9 mouse cellular contexts compared by ENCODE assay signal in genomic region chr6:13248317-13248969, GRCm38 (mm10). TPM values are rescaled to one million over a fixed set of nuclear protein-coding genes. Genes with fewer than 3 reads are reported as not detected.
DNase-seq lines count a peak whose midpoint lies in the region; ATAC-seq and TF ChIP-seq lines count a peak whose summit lies in the region.
"Had no signal": no experiment of that assay in that cellular context is flagged by ENCODE, and none has a peak within 500 bp of the region (broad histone marks: within the 10 kb centered on the region; RNA-seq: fewer than 3 reads in every experiment).

No protein-coding gene starts in this region.

- no peaks in the 10 kb centered on the region for H3K27me3 ChIP-seq in liver, postnatal 0 days (ENCODE audit: insufficient read depth, low read length)
- H3K27me3 ChIP-seq in liver, embryonic 11.5 days (replicated peaks; ENCODE audit: control insufficient read depth, insufficient read depth, low read length) = no peaks in the 10 kb centered on the region
- no peaks in the 10 kb centered on the region for H3K27me3 ChIP-seq in MEL (ENCODE audit: control insufficient read depth in 1 of 2, insufficient read depth in 2 of 2, low read length in 2 of 2)
- no peaks in the 10 kb centered on the region for H3K27me3 ChIP-seq in heart, embryonic 12.5 days (replicated peaks)

- DNase-seq in liver, postnatal 0 days = no peak
- DNase-seq in liver, embryonic 11.5 days (ENCODE audit: low spot score) = no peak
- peak; percentile 26 for DNase-seq in MEL (ENCODE audit: low read depth, low spot score)
- peak; percentile 6 for DNase-seq in c-Kit-positive CD71-positive TER-119-positive erythroid progenitor cells, embryonic 14.5 days (ENCODE audit: low spot score)
- peak; percentile 33 for DNase-seq in mesoderm, embryonic 11.5 days (ENCODE audit: low read depth, low spot score)
- DNase-seq in ovary, postnatal 36 days (ENCODE audit: low spot score) = no peak
- DNase-seq: kidney, postnatal 14 days had no signal

- WGBS in liver, postnatal 0 days (ENCODE audit: insufficient replicate concordance) = 48% methylated on average over 4 of the region's 4 CpGs
- 62% methylated on average over 4 of the region's 4 CpGs for WGBS in liver, embryonic 11.5 days
- 61% methylated on average over 4 of the region's 4 CpGs for WGBS in heart, embryonic 12.5 days

- TF ChIP-seq POLR2A in MEL (IDR thresholded peaks at IDR 0.05; ENCODE audit: control insufficient read depth in 1 of 2, insufficient read depth in 1 of 2, low read depth in 1 of 2, low read length in 2 of 2, poor library complexity in 1 of 2) = no peak

- peak; percentile 58 for TF ChIP-seq RAD21 in MEL (IDR thresholded peaks at IDR 0.05; ENCODE audit: low read depth, low read length)

- no peak for TF ChIP-seq EP300 in liver, postnatal 0 days (IDR thresholded peaks at IDR 0.05; ENCODE audit: low read depth)
- TF ChIP-seq EP300 in MEL (IDR thresholded peaks at IDR 0.05; ENCODE audit: low read depth in 1 of 2, low read length in 2 of 2) = no peak

- no peak overlapping the region for H3K9ac ChIP-seq in liver, postnatal 0 days (replicated peaks)
- H3K9ac ChIP-seq in liver, embryonic 11.5 days (ENCODE audit: low read depth, low read length) = no peak overlapping the region
- H3K9ac ChIP-seq in MEL (ENCODE audit: control insufficient read depth, low read depth, low read length, poor library complexity, severe bottlenecking) = no peak overlapping the region
- no peak overlapping the region for H3K9ac ChIP-seq in heart, embryonic 12.5 days

- no peaks in the 10 kb centered on the region for H3K79me2 ChIP-seq in MEL (ENCODE audit: control insufficient read depth, insufficient read depth, low read length, poor library complexity)

- H3K4me3 ChIP-seq in liver, postnatal 0 days (ENCODE audit: low read depth, low read length) = no peak overlapping the region
- H3K4me3 ChIP-seq in liver, embryonic 11.5 days (ENCODE audit: low read depth, low read length) = no peak overlapping the region
- H3K4me3 ChIP-seq in MEL (ENCODE audit: control insufficient read depth in 1 of 2, insufficient read depth in 1 of 2, low read depth in 2 of 2, low read length in 2 of 2) = no peak overlapping the region
- no peak overlapping the region for H3K4me3 ChIP-seq in heart, embryonic 12.5 days

- H3K4me2 ChIP-seq in liver, postnatal 0 days (ENCODE audit: low read depth, low read length) = no peak overlapping the region
- no peak overlapping the region for H3K4me2 ChIP-seq in liver, embryonic 11.5 days
- H3K4me2 ChIP-seq in heart, embryonic 12.5 days = no peak overlapping the region

- no peak overlapping the region for H3K27ac ChIP-seq in liver, postnatal 0 days (ENCODE audit: low read depth)
- H3K27ac ChIP-seq in liver, embryonic 11.5 days (ENCODE audit: low read depth, low read length) = no peak overlapping the region
- no peak overlapping the region for H3K27ac ChIP-seq in MEL (ENCODE audit: control insufficient read depth, low read depth, low read length)
- no peak overlapping the region for H3K27ac ChIP-seq in heart, embryonic 12.5 days (ENCODE audit: poor library complexity, severe bottlenecking)
- H3K27ac ChIP-seq: macrophage had no signal

- no peaks in the 10 kb centered on the region for H3K36me3 ChIP-seq in liver, postnatal 0 days (replicated peaks; ENCODE audit: insufficient read depth, low read length)
- H3K36me3 ChIP-seq in liver, embryonic 11.5 days (ENCODE audit: control insufficient read depth, insufficient read depth, low read length) = no peaks in the 10 kb centered on the region
- no peaks in the 10 kb centered on the region for H3K36me3 ChIP-seq in MEL (ENCODE audit: control insufficient read depth in 1 of 2, insufficient read depth in 2 of 2, low read length in 2 of 2)
- H3K36me3 ChIP-seq in heart, embryonic 12.5 days = no peaks in the 10 kb centered on the region

- H3K9me3 ChIP-seq in liver, postnatal 0 days (ENCODE audit: low read length) = no peaks in the 10 kb centered on the region
- H3K9me3 ChIP-seq in liver, embryonic 11.5 days (ENCODE audit: control insufficient read depth, low read length) = no peaks in the 10 kb centered on the region
- no peaks in the 10 kb centered on the region for H3K9me3 ChIP-seq in MEL (replicated peaks; ENCODE audit: insufficient read depth, low read length)
- H3K9me3 ChIP-seq in heart, embryonic 12.5 days (replicated peaks) = no peaks in the 10 kb centered on the region

- peak; percentile 67 for TF ChIP-seq CTCF in liver, postnatal 0 days (IDR thresholded peaks at IDR 0.05; ENCODE audit: low read depth)
- TF ChIP-seq CTCF in MEL (IDR thresholded peaks at IDR 0.05 in 2 of 3, conservative IDR thresholded peaks at IDR 0.05 in 1 of 3; ENCODE audit: control insufficient read depth in 1 of 3, insufficient read depth in 1 of 3, low read depth in 2 of 3, low read length in 3 of 3, poor library complexity in 1 of 3, severe bottlenecking in 1 of 3) = peak in 2 of 3 experiments; percentile 53 to 64; a peak in 4 of 6 replicates

- no peak for ATAC-seq in liver, postnatal 0 days
- ATAC-seq in liver, embryonic 11.5 days (replicated peaks; ENCODE audit: low FRiP score) = no peak
- no peak for ATAC-seq in heart, embryonic 12.5 days (ENCODE audit: insufficient number of reproducible peaks, low FRiP score)

- H3K4me1 ChIP-seq in liver, postnatal 0 days (ENCODE audit: insufficient read depth) = no peaks in the 10 kb centered on the region
- H3K4me1 ChIP-seq in liver, embryonic 11.5 days (replicated peaks; ENCODE audit: control insufficient read depth, insufficient read depth, low read length) = no peaks in the 10 kb centered on the region
- H3K4me1 ChIP-seq in MEL (ENCODE audit: control insufficient read depth in 1 of 2, insufficient read depth in 2 of 2, low read length in 2 of 2) = no peaks in the 10 kb centered on the region
- no peaks in the 10 kb centered on the region for H3K4me1 ChIP-seq in heart, embryonic 12.5 days (replicated peaks)

TF ChIP-seq in MEL, 35 proteins besides CTCF, POLR2A, EP300 and RAD21:
- TF ChIP-seq SMC3 (IDR thresholded peaks at IDR 0.05; ENCODE audit: low read depth, low read length) (peak; percentile 49), SIN3A (IDR thresholded peaks at IDR 0.05; ENCODE audit: low read length) (no peak)
TF ChIP-seq in MEL: peak in this region for 1.

RNA-seq across cellular contexts. Expression of gene Vwde, which starts 23.7 kb away (rescaled TPM):
- polyA plus RNA-seq in liver, postnatal 0 days (2015; fragmentation: Nextera tagmentation; extraction: Ambion mirVana) = not detected in 2 replicates
- polyA plus RNA-seq in liver, embryonic 11.5 days (2014; fragmentation: Nextera tagmentation; extraction: Ambion mirVana) = 0.18 TPM in 1 of 2 replicates, not detected in the other
- total RNA-seq in MEL (2012; rRNA removed) = not detected in 2 replicates
- not detected for polyA plus RNA-seq in MEL (2012; ENCODE audit: insufficient read depth in 1 of 2, insufficient read length in 2 of 2, low read depth in 1 of 2, low replicate concordance in 2 of 2, missing spikeins in 1 of 2)
- not detected in 2 replicates for polyA plus RNA-seq in heart, embryonic 12.5 days (2016; fragmentation: Nextera tagmentation; extraction: Ambion mirVana)
- polyA plus RNA-seq: macrophage had no signal

Comparison
In these comparisons a context has a peak if more than half of its experiments do, and no peak if none do; other contexts are left out.
1. DNase-seq: peak in MEL (single experiment), c-Kit-positive CD71-positive TER-119-positive erythroid progenitor cells, embryonic 14.5 days (single experiment) and mesoderm, embryonic 11.5 days (single experiment); none in liver, postnatal 0 days (single experiment), liver, embryonic 11.5 days (single experiment) and ovary, postnatal 36 days (single experiment).